Mouse (Mus musculus): Measurements from ENCODE around the gene Raly. TPM values are rescaled to one million over a fixed set of nuclear protein-coding genes. Genes with fewer than 3 reads are reported as not detected.

Gene Raly
- total and polyA plus RNA-seq, 3 experiments = 214 to 334 (median 277) TPM

GRCm38 (mm10) chr2:154758454-154758853 is 32.4 kb upstream of the Raly start:
- dilution Hi-C loops (cut with MboI; ENCODE audit: extremely low pct_ligation_motif_present, extremely low pct_unique_long_range_greater_than_20kb, low sequenced_read_pairs) = no loop called here
- Histone ChIP-seq H3K27ac (ENCODE audit: insufficient read depth, low read depth) (peak overlapping the region; percentile 61), H3K4me1 (ENCODE audit: control insufficient read depth in 1 of 2, insufficient read depth in 2 of 2) (peaks cover 7 to 45% of the 10 kb centered on the region in 2 experiments), H3K9me3 (replicated peaks; ENCODE audit: low read length) (peaks cover 16% of the 10 kb centered on the region), H3K36me3 (replicated peaks in 1 of 2; ENCODE audit: control insufficient read depth in 1 of 2, insufficient read depth in 1 of 2, low read length in 1 of 2) (no peaks in the 10 kb centered on the region), H3K27me3 (replicated peaks) (no peaks in the 10 kb centered on the region), H3K4me2 (ENCODE audit: insufficient read depth, low read depth, poor library complexity, severe bottlenecking) (no peak overlapping the region), H3K9ac (ENCODE audit: insufficient read depth, low read depth) (no peak overlapping the region), H3K79me2 (replicated peaks; ENCODE audit: control insufficient read depth, extremely low read depth, insufficient read depth, poor library complexity, severe bottlenecking) (no peaks in the 10 kb centered on the region), H3K4me3 (replicated peaks in 1 of 3; ENCODE audit: low read depth in 2 of 3, low read length in 2 of 3, poor library complexity in 1 of 3) (no peak overlapping the region)
- DNase-seq (ENCODE audit: extremely low read depth) = peak; percentile 63
- in situ Hi-C loops (cut with MboI; ENCODE audit: low pct_ligation_motif_present, low pct_unique_long_range_greater_than_20kb, low sequenced_read_pairs) = loop anchor here (5.0 kb wide), 1 partner anchor 36 kb away; no protein-coding TSS in a partner anchor
- TF ChIP-seq ZNF384 (IDR thresholded peaks at IDR 0.05; ENCODE audit: low read depth, low read length) (peak; percentile 63), MAFK (IDR thresholded peaks at IDR 0.05; ENCODE audit: insufficient replicate concordance, low read length) (no peak), UBTF (IDR thresholded peaks at IDR 0.05; ENCODE audit: low read depth, low read length) (no peak), ZC3H11A (IDR thresholded peaks at IDR 0.05; ENCODE audit: low read depth, low read length) (no peak), NRF1 (IDR thresholded peaks at IDR 0.05; ENCODE audit: low read depth, low read length) (no peak), HCFC1 (IDR thresholded peaks at IDR 0.05; ENCODE audit: low read depth, low read length) (no peak; the same call in 1 of the 2 replicates), MAZ (IDR thresholded peaks at IDR 0.05; ENCODE audit: low read depth, low read length) (no peak), MYC (IDR thresholded peaks at IDR 0.05; ENCODE audit: low read depth, low read length) (peak; percentile 80), TCF12 (IDR thresholded peaks at IDR 0.05; ENCODE audit: low read depth, low read length) (peak; percentile 70), ZKSCAN1 (IDR thresholded peaks at IDR 0.05; ENCODE audit: borderline replicate concordance, low read depth, low read length) (no peak), ZMIZ1 (IDR thresholded peaks at IDR 0.05; ENCODE audit: low read depth, low read length) (no peak), USF2 (conservative IDR thresholded peaks at IDR 0.05; ENCODE audit: low read depth, low read length) (no peak), CTCF (conservative IDR thresholded peaks at IDR 0.05 in 1 of 2, IDR thresholded peaks at IDR 0.05 in 1 of 2; ENCODE audit: low read depth in 2 of 2, low read length in 2 of 2) (peak in 1 of 2 experiments; percentile 53; a peak in 2 of 4 replicates), SMC3 (IDR thresholded peaks at IDR 0.05; ENCODE audit: low read depth, low read length) (peak; percentile 61), JUN (IDR thresholded peaks at IDR 0.05; ENCODE audit: insufficient read depth, low read depth, low read length) (peak; percentile 11; the same call in 1 of the 2 replicates), RCOR1 (conservative IDR thresholded peaks at IDR 0.05; ENCODE audit: low read depth, low read length) (no peak), BHLHE40 (IDR thresholded peaks at IDR 0.05; ENCODE audit: low read depth, low read length) (peak; percentile 53), TBP (conservative IDR thresholded peaks at IDR 0.05; ENCODE audit: low read depth, low read length) (0 out of 2 replicates have a peak, but pooled peaks have one; percentile 44), NELFE (IDR thresholded peaks at IDR 0.05; ENCODE audit: low read depth, low read length) (no peak), E2F4 (IDR thresholded peaks at IDR 0.05; ENCODE audit: insufficient replicate concordance, low read depth, low read length) (no peak), MEF2A (IDR thresholded peaks at IDR 0.05; ENCODE audit: borderline replicate concordance, low read depth, low read length) (peak; percentile 85; the same call in 1 of the 2 replicates), CHD2 (IDR thresholded peaks at IDR 0.05; ENCODE audit: low read length) (no peak), MXI1 (IDR thresholded peaks at IDR 0.05; ENCODE audit: low read depth, low read length) (no peak), POLR2AphosphoS2 (IDR thresholded peaks at IDR 0.05; ENCODE audit: low read depth, low read length) (no peak), CHD1 (IDR thresholded peaks at IDR 0.05; ENCODE audit: low read depth, low read length) (peak; percentile 98), PAX5 (IDR thresholded peaks at IDR 0.05; ENCODE audit: low read length) (no peak), JUND (conservative IDR thresholded peaks at IDR 0.05; ENCODE audit: low read depth, low read length) (0 out of 2 replicates have a peak, but pooled peaks have one; percentile 30), USF1 (IDR thresholded peaks at IDR 0.05; ENCODE audit: low read depth, low read length) (no peak), KAT2A (IDR thresholded peaks at IDR 0.05; ENCODE audit: insufficient replicate concordance, low read length) (no peak), ETS1 (conservative IDR thresholded peaks at IDR 0.05; ENCODE audit: low read depth, low read length) (peak; percentile 57; the same call in 1 of the 2 replicates), SIN3A (IDR thresholded peaks at IDR 0.05; ENCODE audit: low read length) (no peak), GABPA (IDR thresholded peaks at IDR 0.05; ENCODE audit: insufficient replicate concordance, low read depth, low read length) (no peak), POLR2A (IDR thresholded peaks at IDR 0.05; ENCODE audit: low read depth, low read length) (no peak), MAX (IDR thresholded peaks at IDR 0.05; ENCODE audit: low read length) (no peak), IRF4 (IDR thresholded peaks at IDR 0.05; ENCODE audit: low read depth, low read length) (peak; percentile 89), RAD21 (IDR thresholded peaks at IDR 0.05; ENCODE audit: low read depth, low read length) (peak; percentile 48), EP300 (IDR thresholded peaks at IDR 0.05; ENCODE audit: low read length) (peak; percentile 84), ELF1 (IDR thresholded peaks at IDR 0.05; ENCODE audit: low read depth, low read length) (peak; percentile 34; the same call in 1 of the 2 replicates)
